Mouse (Mus musculus): ENCODE results near the gene Sbno1. TPM values are rescaled to one million over a fixed set of nuclear protein-coding genes. Genes with fewer than 3 reads are reported as not detected.
"Not testable (repeated sequence)": the region's sequence is repeated elsewhere in the genome, so short reads cannot be mapped to it uniquely, and the experiment has no call there.

The Sbno1 gene
- 10 to 100 TPM; 35.4 to 40.5 TPM for total RNA-seq (2021)
- long read RNA-seq, experiment 1, partial matches to known transcripts: 1 of 9 reads
- long read RNA-seq, experiment 1, other reads (novel, unspliced or antisense): 8 of 9 reads
- long read RNA-seq, experiment 2, full-length matches to known transcripts: 1 of 8 reads
- long read RNA-seq, experiment 2, partial matches to known transcripts: 0 of 8 reads
- long read RNA-seq, experiment 2, other reads (novel, unspliced or antisense): 7 of 8 reads

DNA sequence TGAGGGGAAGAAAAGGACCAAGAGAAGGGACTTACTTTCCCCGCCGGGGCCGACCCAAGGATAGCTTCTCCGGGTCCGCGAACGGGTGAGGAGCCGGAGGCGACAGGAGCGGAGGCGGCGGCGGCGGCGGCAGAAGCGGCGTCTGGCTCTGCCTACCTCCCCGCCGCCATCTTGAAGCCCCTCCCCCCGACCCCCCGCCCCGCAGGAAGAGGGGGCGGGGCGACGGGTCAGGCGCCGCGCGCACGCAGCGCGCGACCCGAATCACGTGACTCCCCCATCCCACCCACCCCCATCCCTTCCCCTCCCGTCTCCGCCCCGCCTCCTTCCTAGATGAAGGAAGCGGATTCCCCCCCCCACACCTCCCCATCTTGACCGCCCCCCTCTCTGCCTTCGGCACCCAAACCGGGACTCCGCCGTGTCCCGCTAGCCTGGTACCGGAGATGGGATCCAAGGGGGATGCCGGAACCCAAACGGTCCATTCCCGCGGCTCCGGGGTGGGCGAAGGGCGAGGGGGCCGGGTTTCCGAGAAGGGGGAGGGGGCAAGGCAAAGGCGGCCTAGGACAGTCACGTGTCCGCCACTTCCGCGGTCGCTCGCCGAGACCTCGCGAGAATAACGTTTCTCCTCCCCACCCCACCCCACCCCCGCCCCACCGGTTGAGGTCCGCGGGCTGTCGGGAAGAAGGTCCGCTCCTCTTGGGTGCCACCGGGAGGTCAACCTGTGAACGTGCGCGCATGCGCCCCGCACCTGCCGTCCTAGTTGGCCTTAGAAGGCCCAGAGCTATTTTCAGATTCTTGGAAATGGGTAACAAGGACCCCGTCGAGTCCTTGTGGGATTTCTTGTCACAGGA lies at the start of gene Sbno1:
TSS of gene Sbno1 (minus strand) at position 590 of the 848 bp plus-strand sequence.
- intact Hi-C loops (cut with DNase I): no loop called here
- DNase-seq: peak; percentile 90

DNA sequence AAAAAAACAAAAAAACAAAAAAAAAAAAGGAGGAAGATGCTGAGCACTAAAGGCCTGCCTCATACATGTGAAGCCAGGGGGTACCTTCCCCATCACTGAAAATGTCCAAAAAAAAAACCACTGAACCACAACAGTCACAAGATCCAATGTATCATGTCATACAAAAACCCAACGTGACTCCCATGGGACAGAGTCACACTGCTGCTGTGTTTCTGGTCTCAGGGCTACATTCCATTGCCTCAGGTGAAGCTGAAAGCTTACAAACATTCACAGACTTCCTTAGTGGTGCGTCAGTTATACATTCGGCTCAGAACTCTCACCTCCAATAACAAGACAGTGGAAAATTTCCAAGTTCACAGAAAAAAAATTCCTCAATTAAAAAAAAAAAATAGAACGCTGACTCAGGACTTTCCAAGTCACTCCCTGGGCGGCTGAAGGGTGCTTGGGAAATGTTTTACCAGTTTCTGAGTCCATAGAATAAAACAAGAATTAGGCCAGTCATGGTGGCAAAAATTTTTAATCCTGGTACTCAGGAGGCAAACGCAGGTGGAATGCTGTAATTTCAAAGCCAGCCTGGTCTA lies 44.9 kb upstream of the Sbno1 start:
- intact Hi-C loops (cut with DNase I): no loop called here
- DNase-seq: no peak

DNA sequence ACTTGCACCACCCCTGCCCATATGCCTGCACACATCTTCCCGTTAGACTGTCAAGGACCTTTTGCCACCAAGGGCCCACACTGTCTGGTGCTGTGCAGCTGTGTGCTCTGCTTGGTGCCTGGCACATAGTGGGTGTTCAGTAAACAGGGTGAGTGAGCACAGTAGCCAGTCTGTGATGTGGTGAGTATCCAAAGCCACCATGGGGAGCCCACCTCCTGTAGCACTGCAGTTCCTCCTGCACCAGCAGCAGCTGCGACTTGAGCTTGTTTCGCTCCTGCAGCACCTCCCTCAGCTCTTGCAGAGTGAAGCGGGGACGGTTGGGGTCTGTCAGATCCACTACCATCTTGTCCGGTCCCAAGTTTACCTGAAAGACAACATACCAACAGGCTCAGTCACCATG lies 43.7 kb upstream of the Sbno1 start:
- intact Hi-C loops (cut with DNase I): no loop called here
- DNase-seq: no peak

DNA sequence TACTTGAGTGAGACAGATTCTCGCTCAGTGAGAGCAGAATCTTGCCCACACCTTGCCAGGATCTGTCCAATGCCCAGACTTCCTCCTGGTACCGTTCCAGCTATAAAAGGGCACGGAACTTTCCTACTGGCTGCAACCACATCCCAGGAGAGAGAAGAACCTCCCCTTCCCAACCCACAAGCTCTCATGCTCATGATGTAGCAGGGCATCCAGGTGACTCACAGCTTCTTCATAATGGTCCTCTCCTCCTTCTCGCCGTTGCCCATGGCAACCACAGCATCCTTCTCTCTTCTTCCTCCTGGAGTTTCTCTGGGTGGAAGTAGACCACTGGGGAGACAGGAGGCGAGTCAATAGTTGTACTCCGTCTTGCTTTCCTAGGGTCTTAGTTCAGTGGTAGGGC lies 42.6 kb upstream of the Sbno1 start:
- intact Hi-C loops (cut with DNase I): no loop called here
- no peak for DNase-seq

DNA sequence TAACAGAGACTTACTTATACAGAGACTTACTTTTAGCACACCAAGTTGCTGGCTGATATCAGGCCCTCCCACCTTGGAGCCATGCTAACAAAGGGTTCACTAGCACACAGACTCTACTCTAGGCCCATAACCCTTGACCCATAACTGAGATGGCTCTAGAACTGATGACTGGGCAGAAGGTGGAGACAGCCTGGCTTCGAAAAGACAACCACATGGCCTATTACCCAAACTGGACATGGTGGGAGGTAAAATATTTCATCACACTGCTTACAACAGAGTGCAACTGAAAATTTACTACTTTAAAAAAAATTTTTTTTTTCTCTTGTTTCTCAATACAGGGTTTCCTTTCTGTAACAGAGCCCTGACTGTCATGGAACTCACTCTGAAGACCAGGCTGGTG lies 42.0 kb upstream of the Sbno1 start:
- DNase-seq: no peak
- intact Hi-C loops (cut with DNase I): no loop called here

DNA sequence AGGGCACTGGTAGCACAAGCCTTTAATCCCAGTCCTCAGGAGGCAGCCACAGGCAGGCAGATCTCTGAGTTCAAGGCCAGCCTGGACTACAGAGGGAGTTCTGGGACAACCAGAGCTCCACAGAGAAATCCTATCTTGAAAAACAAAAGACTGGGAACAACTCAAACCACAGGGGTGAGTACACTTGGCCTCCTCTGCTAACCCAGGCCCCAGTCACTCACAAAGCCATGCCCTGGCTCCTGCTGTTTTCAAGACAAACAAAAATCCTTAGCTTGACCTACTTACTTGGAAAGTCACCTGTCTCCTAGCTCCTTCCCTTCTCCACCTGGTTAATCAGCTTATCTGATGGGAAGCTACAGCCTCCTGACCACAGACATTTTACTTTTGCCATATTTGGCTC lies 39.1 kb upstream of the Sbno1 start:
- intact Hi-C loops (cut with DNase I): no loop called here
- no peak for DNase-seq

DNA sequence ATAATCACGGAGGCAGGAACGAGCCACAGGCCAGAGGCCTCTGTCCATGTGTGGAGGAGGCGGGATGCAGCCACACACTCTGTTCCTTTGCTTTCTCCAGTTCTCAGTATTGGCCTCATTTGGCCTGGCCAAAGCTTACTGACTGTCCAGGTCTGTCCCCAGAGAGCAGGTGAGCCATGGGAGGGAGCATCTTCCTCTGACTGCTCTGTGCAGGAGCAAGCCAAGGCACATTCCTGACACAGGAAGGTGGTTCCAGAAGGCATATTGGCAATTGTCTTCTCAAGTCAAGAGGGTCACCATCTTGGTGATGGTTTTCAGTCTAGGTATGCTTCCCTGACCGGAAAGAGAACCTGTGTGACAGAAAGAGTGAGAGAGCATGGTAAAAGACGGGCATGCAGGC lies 37.7 kb upstream of the Sbno1 start:
- intact Hi-C loops (cut with DNase I): no loop called here
- DNase-seq: no peak

DNA sequence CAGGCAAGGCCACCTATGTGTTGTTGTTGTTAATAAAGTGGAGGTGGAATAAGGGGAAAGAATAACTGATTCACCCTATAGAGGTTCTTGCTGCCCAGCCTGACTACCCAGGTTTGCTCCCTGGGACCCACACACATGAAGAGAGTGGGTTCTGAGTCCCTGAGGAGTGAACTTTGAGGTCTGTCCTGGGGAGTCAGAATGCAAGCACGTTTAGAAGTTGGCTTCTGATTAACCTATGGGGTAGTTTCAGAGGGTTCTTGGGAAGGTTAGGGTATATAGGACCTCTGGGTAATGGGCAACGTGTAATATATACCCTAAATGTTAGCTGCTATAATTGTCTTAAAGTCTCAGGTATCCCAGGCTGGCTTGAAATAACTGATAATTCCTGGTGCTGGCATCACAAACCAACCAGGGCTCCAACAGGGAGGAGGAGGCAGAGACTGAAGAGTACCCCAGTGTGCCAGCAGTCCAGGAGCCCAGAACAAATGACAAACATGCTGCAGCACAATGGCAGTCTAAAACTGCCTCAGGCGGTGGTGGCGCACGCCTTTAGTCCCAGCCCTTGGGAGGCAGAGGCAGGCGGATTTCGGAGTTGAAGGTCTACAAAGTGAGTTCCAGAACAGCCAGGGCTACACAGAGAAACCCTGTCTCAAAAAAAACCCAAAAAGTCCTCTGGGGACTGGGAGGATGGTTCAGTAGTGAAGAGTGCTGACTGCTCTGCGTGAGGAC lies 36.7 kb upstream of the Sbno1 start:
- intact Hi-C loops (cut with DNase I): no loop called here

DNA sequence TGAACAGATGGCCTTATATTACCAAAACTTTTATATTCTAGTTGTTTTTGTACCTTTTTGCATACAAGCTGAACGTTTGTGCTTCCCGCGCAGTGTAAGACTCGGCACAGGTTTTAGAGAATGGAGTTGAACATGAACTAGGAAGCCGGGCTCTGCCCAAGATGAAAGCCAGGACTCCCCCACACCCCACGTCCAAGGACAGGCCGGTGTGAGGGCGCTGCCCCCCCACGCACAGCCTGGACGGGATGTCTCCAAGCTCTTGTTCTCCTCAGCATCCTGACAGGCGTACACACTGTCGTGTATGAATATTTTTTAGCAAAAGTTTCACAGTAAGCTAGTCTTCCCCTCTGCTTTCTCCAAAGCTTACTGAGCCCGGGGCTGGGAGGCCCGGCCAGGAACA lies 35.1 kb upstream of the Sbno1 start:
- DNase-seq; intact Hi-C loops (cut with DNase I): not testable (repeated sequence)

More for the DNA sequence above, 36.7 kb upstream of the Sbno1 start:
- no peak for DNase-seq

DNA sequence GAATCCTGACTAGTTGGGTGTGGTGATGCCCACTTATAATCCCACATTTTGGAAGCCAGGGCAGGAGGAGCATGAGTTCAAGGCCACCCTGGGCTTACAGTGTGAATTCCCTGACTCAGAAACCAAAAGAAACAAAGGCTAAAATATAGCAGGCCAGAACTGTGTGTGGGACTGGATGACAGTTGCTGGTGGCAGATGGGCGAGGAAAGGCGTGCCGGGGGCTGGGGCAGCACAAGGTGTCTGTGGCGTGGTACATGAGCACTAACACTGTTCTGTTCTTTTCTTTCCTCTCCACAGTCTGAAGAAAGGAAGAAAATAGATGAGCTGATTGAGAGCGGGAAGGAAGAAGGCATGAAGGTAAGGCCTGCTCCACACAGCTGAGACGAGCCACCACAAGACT lies 31.0 kb upstream of the Sbno1 start:
- intact Hi-C loops (cut with DNase I): loop anchor here (2.0 kb wide), 1 partner anchor 16 kb away; no protein-coding TSS in a partner anchor
- DNase-seq: no peak

DNA sequence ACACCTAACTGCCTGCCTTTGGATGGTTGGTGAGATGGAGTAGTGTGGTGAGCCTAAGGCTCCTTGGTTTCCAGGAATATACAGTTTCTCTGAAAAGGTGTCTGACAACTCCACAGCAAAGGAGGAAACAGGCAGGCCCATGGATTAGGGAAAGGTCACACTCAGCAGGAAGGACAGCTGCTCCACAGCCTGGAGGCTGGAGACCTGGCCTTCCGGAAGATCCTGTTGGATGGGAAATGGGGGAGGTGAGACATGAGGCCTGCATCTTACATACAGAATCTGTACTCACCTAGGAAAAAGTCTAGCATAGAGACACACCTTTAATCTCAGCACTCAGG lies 28.2 kb upstream of the Sbno1 start:
- intact Hi-C loops (cut with DNase I): no loop called here
- DNase-seq: no peak

DNA sequence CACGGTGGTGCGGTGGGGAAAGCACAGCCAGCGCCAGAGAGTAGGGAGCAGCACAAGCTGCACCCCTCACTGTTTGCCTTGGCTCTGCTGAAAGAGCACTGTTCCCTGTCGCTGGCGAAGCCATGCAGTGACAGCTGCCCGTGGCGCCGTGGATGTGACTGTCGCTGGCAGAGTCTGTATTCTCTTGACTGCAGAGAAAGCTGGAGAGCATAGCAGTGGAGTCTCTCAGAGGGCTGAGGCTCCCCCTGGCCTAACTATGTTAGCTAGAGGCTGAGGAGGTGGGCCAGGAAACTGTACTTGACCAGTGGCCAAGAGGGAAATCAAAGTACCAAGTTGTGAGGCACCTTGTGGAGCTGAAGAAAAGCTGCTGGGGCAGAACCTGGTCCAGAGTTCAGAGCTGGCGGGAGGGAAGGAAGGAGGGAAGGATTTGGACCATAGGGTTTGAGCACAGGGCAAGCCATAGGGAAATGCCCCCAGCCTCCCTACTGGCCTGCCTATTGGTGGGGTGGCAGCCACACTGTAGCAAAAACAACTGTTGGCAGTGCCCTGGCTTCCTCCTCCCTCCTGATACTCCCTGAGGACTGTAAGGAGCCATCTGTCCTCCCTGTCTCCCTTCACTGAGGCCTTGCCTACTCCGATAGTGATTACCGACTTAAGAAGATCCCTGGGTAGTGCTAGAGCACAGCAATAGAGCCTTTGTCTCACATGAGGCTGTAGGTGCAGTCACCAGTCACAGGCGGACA lies 27.7 kb upstream of the Sbno1 start:
- DNase-seq: no peak
- intact Hi-C loops (cut with DNase I): no loop called here

DNA sequence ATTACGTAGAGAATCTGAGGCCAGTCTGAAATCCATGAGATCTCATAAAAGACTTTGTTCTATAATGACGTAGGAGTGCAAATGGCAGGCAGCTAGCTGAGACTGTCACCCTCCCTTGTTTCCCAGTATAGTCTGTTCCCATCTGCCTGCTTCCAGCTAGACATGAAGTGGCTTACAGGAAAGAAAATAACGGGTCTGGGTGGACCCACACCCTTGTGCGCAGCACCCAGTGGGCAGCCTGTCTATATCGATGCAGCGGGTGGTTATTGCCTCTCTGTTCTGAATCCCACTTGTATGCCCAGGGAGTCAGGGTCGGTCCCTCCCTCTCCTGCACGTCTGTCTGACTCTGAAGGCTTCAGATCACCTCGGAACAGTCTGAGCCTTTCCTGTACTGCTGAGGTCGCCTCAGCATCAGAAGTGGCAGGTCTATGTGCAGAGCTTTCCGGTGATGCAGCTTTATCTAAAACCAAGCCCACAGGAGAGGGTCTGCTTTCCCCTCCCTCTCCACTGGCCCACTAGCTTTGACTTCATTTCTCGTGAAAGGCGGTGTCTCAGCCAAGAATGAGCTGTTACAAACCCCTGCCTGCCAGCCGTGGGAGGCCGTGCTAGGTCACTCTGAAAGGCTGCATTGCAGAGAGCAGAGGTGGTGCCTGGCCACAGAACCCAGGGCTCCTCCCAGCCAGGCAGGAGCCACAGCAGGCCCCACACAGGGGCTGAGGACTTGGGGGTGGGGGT lies 26.9 kb upstream of the Sbno1 start:
- DNase-seq: no peak
- intact Hi-C loops (cut with DNase I): no loop called here

DNA sequence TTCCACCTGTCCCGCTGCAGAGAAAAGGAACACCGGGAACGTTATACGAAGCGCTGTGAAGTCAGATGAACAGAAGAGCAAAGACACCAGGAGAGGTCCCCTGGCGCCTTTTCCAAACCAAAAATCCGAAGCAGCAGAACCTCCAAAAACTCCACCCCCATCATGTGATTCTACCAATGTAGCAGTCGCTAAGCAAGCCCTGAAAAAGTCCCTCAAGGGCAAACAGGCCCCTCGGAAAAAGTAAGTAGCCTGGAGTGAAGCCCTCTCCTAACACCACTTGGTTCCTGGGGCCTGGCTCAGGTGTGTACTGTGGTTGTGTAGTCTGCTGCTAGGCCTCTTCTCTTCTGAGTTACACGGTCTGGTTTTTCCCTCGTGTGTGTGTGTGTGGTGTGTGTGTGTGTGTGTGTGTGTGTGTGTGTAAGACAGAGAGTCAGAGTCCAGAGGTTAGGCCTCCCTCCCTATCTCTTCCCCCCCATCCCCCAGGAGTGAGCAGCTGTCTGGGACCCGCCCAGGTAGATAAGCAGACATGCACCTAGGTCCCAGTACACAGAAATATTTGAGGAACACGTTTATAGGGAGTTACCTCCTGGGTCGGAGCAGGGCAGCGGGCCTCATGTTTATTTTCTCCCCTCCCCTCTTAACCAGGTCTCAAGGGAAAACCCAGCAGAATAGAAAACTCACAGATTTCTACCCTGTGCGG lies 25.0 kb upstream of the Sbno1 start:
- intact Hi-C loops (cut with DNase I): no loop called here
- no peak for DNase-seq

DNA sequence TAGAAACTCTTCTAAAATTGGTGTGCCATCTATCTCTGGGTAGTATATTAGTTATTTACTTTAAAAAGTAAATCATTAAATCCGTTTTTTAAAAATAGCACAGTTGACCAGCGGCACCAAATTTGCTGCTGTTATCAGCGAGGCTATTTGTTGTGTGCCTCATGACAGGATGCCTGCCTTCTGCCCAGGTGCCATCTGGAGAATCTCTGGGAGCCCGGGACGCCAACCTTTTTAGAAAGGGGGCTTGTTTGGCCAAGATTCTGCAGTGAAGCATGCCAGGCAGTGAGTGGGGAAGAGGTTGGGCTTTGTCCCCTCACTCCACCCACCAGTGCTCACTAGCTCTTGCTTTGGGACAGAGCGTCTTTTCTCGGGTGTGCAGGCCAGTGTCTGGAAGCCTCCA lies 24.2 kb upstream of the Sbno1 start:
- intact Hi-C loops (cut with DNase I): no loop called here
- DNase-seq: no peak

DNA sequence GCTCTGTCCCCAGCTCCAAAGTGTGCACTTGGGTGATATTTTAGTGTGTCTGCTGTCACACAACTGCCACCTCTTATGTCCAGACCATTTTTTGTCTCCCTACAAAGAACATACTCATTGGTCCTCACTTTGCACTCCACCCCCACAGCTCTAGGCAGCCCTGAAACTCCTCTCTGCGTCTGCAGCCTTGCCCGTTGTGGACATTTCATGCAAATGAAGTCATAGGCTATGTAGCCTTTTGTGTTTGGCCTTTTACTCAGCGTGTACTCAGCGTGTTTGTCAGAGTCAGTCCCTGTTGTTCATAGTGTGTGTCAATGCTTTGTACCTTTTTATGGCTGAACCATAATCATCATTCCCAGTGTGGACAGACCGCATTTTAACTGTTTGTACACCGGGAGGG lies 23.7 kb upstream of the Sbno1 start:
- DNase-seq: no peak
- intact Hi-C loops (cut with DNase I): loop anchor here (2.0 kb wide), 1 partner anchor 29 kb away; the partner anchor contains the start of gene Rilpl2

DNA sequence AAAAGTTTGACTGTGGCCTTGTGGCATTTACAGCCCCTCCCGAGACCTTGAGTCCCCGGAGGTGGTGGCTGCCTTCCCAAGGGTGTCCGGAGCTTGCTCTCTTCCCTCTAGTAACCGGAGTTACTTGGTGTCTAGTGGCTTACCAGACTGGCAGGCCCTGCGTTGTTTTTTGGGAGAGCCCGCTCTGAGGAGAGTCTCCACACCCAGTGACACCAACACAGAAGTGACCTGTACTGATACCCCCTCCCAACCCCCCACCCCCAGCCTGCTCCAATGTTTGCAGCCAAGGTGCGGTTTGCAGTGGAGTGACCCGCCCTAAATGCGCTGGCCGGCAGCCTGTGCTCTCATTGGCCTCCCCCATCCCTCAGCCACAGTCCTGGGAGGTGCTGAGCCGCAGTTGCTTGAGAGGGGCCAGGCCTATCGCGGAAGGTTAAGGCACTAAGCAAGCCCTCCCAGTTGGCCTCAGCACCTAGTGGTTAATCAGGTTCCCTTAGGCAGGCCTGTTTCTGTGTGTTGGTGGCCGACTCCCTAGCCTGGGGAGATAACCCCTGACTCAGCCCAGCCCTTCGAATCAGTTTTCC lies 20.6 kb upstream of the Sbno1 start:
- intact Hi-C loops (cut with DNase I): no loop called here
- peak; percentile 56 to 60 for DNase-seq

DNA sequence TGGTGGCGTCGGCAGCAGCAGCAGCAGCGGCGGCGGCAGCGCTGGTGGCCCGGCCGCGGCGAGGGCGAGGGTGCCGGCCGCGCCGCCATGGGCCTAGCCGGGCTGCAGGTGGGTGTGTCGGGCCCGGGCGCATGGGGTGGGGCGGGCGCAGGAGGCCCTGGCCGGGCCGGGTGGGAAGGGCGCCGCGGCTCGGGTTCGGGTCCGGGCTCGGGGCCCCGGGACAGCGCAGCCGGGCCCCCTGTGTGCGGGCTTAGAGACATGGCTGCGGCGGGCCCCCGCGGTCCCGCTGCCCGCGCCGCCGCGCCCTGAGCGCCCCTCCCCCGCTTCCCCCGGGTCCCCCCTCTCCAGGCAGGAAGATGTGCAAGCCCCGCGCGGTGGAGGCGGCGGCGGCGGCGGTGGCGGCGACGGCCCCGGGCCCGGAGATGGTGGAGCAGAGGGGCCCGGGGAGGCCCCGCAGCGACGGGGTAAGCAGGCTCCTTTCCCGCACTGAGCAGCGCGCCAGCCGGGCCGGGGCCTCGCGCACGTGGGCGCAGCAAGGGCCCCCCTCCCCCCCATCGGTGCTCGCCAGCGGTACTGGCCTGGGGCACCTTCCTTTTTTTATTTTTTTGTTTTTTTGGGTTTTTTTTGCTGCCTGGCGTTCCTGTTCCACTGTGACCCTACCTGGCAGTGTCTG lies 20.0 kb upstream of the Sbno1 start:
- intact Hi-C loops (cut with DNase I): no loop called here
- peak in 1 of 2 experiments; percentile 44 for DNase-seq

Measured in gastrocnemius, postnatal 36 days (tissue).